Mouse (Mus musculus) small intestine, adult 2 months (tissue): Measurements from ENCODE around the gene Gm20696. TPM values are rescaled to one million over a fixed set of nuclear protein-coding genes. Genes with fewer than 3 reads are reported as not detected.

Source experiments
- H3K27ac ChIP-seq: fragments of 200-500 bp; 2 replicates; pipeline ENCODE4 v1.5.1; 2012; ENCODE audit warnings: low read depth, low read length, control low read depth, inconsistent platforms; ENCODE audit not compliant: insufficient read depth
- H3K27me3 ChIP-seq: fragments of 200-500 bp; 2 replicates; pipeline ENCODE4 v1.6.1; 2012; ENCODE audit warnings: mild to moderate bottlenecking, moderate library complexity, low read length, inconsistent platforms; ENCODE audit not compliant: control insufficient read depth, insufficient read depth
- H3K36me3 ChIP-seq: fragments of 200-500 bp; 2 replicates; pipeline ENCODE4 v1.6.1; 2012; ENCODE audit warnings: mild to moderate bottlenecking, low read length, control low read depth, inconsistent platforms; ENCODE audit not compliant: control insufficient read depth, insufficient read depth
- H3K4me1 ChIP-seq: fragments of 200-500 bp; 2 replicates; pipeline ENCODE4 v1.6.1; 2012; ENCODE audit warnings: low read length, inconsistent platforms, mixed read lengths; ENCODE audit not compliant: control insufficient read depth, insufficient read depth, insufficient read length
- H3K4me3 ChIP-seq: fragments of 200-500 bp; 2 replicates; pipeline ENCODE4 v1.5.1; 2012; ENCODE audit warnings: low read depth, mild to moderate bottlenecking, control low read depth, inconsistent platforms, low read length, moderate library complexity
- CTCF ChIP-seq: fragments of 200-500 bp; IDR thresholded peaks from 2 replicates; pipeline ENCODE4 v1.5.1; 2012; ENCODE audit warnings: low read depth, mild to moderate bottlenecking, control low read depth, inconsistent platforms, low read length, moderate library complexity, mixed read lengths; ENCODE audit not compliant: insufficient replicate concordance, insufficient read length; ENCODE audit errors: extremely low read depth
- POLR2A ChIP-seq: fragments of 200-500 bp; IDR thresholded peaks from 2 replicates; pipeline ENCODE4 v1.6.1; 2012; ENCODE audit warnings: low read depth, mild to moderate bottlenecking, control low read depth, inconsistent platforms, low read length, moderate library complexity
- WGBS: fragments of 180-500 bp; shearing (Covaris S2); methylation state at CpG from one replicate; pipeline ENCODE4 v1.1.7; 2018; 5-methylcytosine and 5-hydroxymethylcytosine counted together
- polyA plus RNA-seq: library from polyadenylated mRNA; depleted of rRNA; stranded (reverse); fragments of >200 nt; gene quantifications from 2 replicates; pipeline ENCODE4 v1.2.3, GENCODE M21; 2012

Gm20696 gene
- polyA plus RNA-seq, 1 experiment: 0.57 TPM

- no peak overlapping the region for H3K27ac ChIP-seq
- no peaks in the 10 kb centered on the region for H3K36me3 ChIP-seq
- no peak overlapping the region for H3K4me3 ChIP-seq
- WGBS: 87% methylated on average over 10 of the region's 10 CpGs
- peaks cover 16% of the 10 kb centered on the region; the same call in 1 of the 2 replicates for H3K4me1 ChIP-seq
- H3K27me3 ChIP-seq: no peaks in the 10 kb centered on the region
- TF ChIP-seq CTCF: no peak
- TF ChIP-seq POLR2A: no peak
Measured at GRCm38 (mm10) chr6:99339986-99340721, 326.4 kb downstream of the Gm20696 start.

GRCm38 (mm10) chr6:99339343-99339620, 327.3 kb downstream of the Gm20696 start:
- H3K27me3 ChIP-seq: no peaks in the 10 kb centered on the region
- H3K36me3 ChIP-seq: no peaks in the 10 kb centered on the region
- H3K4me3 ChIP-seq: no peak overlapping the region
- H3K27ac ChIP-seq: no peak overlapping the region
- peaks cover 16% of the 10 kb centered on the region; the same call in 1 of the 2 replicates for H3K4me1 ChIP-seq
- TF ChIP-seq POLR2A (no peak), CTCF (no peak)
- WGBS: 27% methylated on average over 5 of the region's 5 CpGs

DNA sequence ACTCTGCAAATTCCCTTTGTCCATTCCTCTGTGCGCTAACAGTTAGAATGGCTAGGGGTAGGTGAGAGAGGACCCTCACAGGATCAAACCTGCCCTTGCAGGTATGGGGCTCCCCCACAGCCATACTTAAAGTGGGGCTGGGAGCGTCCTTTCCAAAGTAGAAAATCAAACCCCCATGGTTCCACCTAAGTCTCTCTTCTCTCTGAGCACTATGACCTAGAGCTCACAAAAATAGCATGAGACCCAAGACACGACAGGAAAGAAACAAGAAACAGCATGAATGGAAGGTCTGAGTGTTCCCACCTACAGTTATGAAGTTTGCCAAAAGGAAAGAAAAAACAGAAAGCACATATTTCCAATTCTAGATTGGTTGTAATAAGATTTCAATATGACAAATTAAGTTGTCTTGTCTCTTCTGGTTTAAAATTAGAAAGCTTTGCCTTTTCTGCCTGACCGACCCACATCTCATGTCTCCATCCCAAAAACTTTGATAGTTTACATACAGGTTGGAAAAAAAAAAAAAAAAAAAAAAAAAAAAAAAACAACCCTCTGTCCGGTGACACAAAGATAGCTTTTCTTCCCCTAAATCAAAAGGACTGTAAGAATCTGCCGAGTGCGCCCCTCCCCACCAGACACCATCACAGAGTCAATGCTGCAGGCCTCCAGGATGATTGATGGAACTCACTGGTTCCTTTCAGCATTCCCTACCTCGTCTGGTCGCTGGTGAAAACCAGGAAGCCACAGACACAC, 327.8 kb downstream of the Gm20696 start:
- Histone ChIP-seq H3K36me3 (no peaks in the 10 kb centered on the region), H3K4me3 (no peak overlapping the region), H3K27ac (no peak overlapping the region), H3K27me3 (no peaks in the 10 kb centered on the region), H3K4me1 (peaks cover 16% of the 10 kb centered on the region; the same call in 1 of the 2 replicates)
- TF ChIP-seq POLR2A (no peak), CTCF (no peak)
- WGBS: 61% methylated on average over 9 of the region's 9 CpGs

- no peaks in the 10 kb centered on the region for H3K27me3 ChIP-seq
- H3K4me1 ChIP-seq: peaks cover 13% of the 10 kb centered on the region; the same call in 1 of the 2 replicates
- TF ChIP-seq CTCF (no peak), POLR2A (no peak)
- 34% methylated on average over 3 of the region's 3 CpGs for WGBS
- H3K36me3 ChIP-seq: no peaks in the 10 kb centered on the region
- no peak overlapping the region for H3K4me3 ChIP-seq
- H3K27ac ChIP-seq: no peak overlapping the region
Measured at GRCm38 (mm10) chr6:99338174-99338573, 328.4 kb downstream of the Gm20696 start.

DNA sequence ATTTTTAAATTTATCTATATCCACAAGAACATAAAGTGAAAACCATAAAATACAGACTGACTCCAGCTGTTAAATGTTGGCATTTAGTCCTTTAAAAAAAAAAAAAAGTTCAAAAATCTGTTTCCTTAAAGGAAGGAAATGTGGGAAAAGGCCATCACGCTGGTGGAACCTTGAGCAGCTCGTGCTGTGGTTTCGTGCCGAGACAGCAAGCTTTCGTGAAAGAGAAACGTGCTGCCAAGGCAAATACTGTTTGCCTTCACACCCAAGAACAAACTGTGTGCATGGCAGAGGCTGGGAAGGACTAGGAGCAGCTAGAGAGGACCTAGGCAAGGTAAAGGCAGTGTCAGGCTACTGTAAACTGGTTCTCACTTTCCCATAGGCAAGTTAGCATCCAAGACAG, 329.0 kb downstream of the Gm20696 start:
- TF ChIP-seq CTCF (no peak), POLR2A (no peak)
- WGBS: 11% methylated on average over 6 of the region's 6 CpGs
- peak overlapping the region; percentile 24 for H3K27ac ChIP-seq
- H3K4me3 ChIP-seq: no peak overlapping the region
- no peaks in the 10 kb centered on the region for H3K36me3 ChIP-seq
- H3K27me3 ChIP-seq: no peaks in the 10 kb centered on the region
- H3K4me1 ChIP-seq: peaks cover 13% of the 10 kb centered on the region; the same call in 1 of the 2 replicates

DNA sequence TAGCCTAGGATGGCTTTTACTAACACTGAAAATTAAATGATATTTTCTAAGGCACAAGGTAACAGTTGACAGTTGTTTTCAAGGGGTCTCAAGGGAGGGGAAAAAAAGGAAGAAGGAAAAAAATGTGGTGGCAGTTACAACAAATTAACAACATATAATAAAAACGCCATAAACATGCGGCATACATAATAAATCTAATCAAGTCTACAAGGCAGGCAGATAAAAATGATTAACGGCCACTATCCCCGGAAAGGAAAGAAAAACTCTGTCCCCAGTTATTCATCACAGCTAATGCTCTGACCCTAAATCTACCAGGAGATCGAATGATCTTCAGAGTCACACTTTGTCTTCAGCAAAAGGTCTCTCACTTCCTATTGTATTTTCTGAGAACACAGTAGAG, 330.4 kb downstream of the Gm20696 start:
- H3K4me3 ChIP-seq: no peak overlapping the region
- H3K27me3 ChIP-seq: no peaks in the 10 kb centered on the region
- peaks cover 13% of the 10 kb centered on the region; the same call in 1 of the 2 replicates for H3K4me1 ChIP-seq
- peak overlapping the region; percentile 37; the same call in 1 of the 2 replicates for H3K27ac ChIP-seq
- H3K36me3 ChIP-seq: no peaks in the 10 kb centered on the region
- WGBS: 21% methylated on average over 5 of the region's 5 CpGs
- no peak for TF ChIP-seq POLR2A
- TF ChIP-seq CTCF: no peak

DNA sequence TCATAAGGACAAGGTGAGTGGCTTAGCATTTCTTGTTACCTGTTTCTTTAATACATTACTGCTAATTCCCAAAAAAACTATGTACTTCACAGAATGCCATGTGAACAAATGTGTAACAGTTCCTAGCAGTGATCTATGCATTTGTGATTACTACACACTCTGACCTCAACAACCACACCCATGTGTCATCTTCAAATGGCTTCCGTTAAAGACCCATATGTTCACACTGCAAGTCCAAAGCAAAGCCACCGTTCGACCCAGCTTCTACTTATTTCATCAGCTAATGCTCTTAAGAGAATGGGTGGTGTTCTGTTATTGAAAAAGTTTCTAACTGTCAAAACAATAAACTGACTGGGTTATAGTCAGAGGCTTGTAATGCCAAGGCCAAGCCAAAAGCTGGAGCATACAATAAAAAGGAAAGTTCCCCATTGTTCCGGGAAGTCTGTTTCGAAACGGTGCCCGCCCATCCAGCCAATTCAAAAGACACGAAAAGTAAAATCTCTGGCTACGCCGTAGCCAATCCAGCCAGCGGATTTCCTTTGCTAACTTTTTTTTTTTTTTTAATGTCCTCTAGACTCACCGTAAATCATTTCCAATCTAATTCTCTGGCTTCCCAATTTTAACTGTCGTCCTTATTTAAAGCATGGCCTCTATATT, 331.3 kb downstream of the Gm20696 start:
- Histone ChIP-seq H3K36me3 (0 out of 2 replicates have a peak, but pooled peaks cover 2% of the 10 kb centered on the region), H3K4me1 (peaks cover 13% of the 10 kb centered on the region; the same call in 1 of the 2 replicates), H3K27me3 (no peaks in the 10 kb centered on the region), H3K4me3 (no peak overlapping the region), H3K27ac (no peak overlapping the region)
- no peak for TF ChIP-seq POLR2A
- no peak for TF ChIP-seq CTCF
- 68% methylated on average over 13 of the region's 13 CpGs for WGBS
